Mouse (Mus musculus) CH12.LX (cell line): ENCODE data around the gene Meioc. TPM values are rescaled to one million over a fixed set of nuclear protein-coding genes. Genes with fewer than 3 reads are reported as not detected.
A peak's percentile ranks its signal among the peaks of the same experiment; 100 is the strongest.

Source experiments
- DNase-seq: peaks from one replicate; pipeline ENCODE4 v3.0.0-alpha.2; 2013; ENCODE audit errors: extremely low read depth
- H3K27ac ChIP-seq: 2 replicates; pipeline ENCODE4 v1.5.1; 2012; ENCODE audit warnings: low read depth, mild to moderate bottlenecking, control low read depth, moderate library complexity; ENCODE audit not compliant: insufficient read depth
- H3K27me3 ChIP-seq: replicated peaks from 2 replicates; pipeline ENCODE3; 2012; ENCODE audit warnings: inconsistent platforms
- H3K36me3 ChIP-seq, 2 experiments: replicated peaks in 1 of 2; 2 replicates each; pipeline versions ENCODE3 to v1.6.1; 2012; ENCODE audit warnings: inconsistent platforms in 1 of 2, low read length in 1 of 2, mild to moderate bottlenecking in 1 of 2, mixed read lengths in 1 of 2, moderate library complexity in 1 of 2; ENCODE audit not compliant: control insufficient read depth in 1 of 2, insufficient read depth in 1 of 2
- H3K4me1 ChIP-seq, 2 experiments: 2 replicates each; pipeline ENCODE4 v1.6.1; 2012; ENCODE audit warnings: inconsistent platforms in 1 of 2, moderate library complexity in 1 of 2; ENCODE audit not compliant: insufficient read depth in 2 of 2, control insufficient read depth in 1 of 2
- H3K4me2 ChIP-seq: 2 replicates; pipeline ENCODE4 v1.6.1; 2012; ENCODE audit warnings: low read depth, mild to moderate bottlenecking, control low read depth; ENCODE audit not compliant: poor library complexity, insufficient read depth, severe bottlenecking
- H3K4me3 ChIP-seq, 3 experiments: fragments of 150-350 bp in 1 of 3; sonication (generic) in 1 of 3; replicated peaks in 1 of 3; 2 replicates each; pipeline versions ENCODE3 to v1.5.1; 2011 to 2012; ENCODE audit warnings: low read depth in 2 of 3, low read length in 2 of 3, mild to moderate bottlenecking in 2 of 3, moderate library complexity in 2 of 3, control low read depth in 1 of 3, improper control_type of control experiment in 1 of 3, inconsistent platforms in 1 of 3, mixed read lengths in 1 of 3; ENCODE audit not compliant: poor library complexity in 1 of 3
- H3K79me2 ChIP-seq: replicated peaks from 2 replicates; pipeline ENCODE4 v1.6.1; 2012; ENCODE audit warnings: mild to moderate bottlenecking, moderate library complexity; ENCODE audit not compliant: control insufficient read depth, poor library complexity, insufficient read depth, severe bottlenecking; ENCODE audit errors: extremely low read depth
- H3K9ac ChIP-seq: 2 replicates; pipeline ENCODE4 v1.6.1; 2012; ENCODE audit warnings: low read depth, mild to moderate bottlenecking, control low read depth, moderate library complexity; ENCODE audit not compliant: insufficient read depth
- H3K9me3 ChIP-seq: replicated peaks from 2 replicates; pipeline ENCODE3; 2012; ENCODE audit warnings: low read length, inconsistent platforms, mixed read lengths
- CHD1 ChIP-seq: IDR thresholded peaks from 2 replicates; pipeline ENCODE4 v1.6.1; 2012; ENCODE audit warnings: low read depth, low read length, improper control_type of control experiment, inconsistent platforms
- CHD2 ChIP-seq: IDR thresholded peaks from 2 replicates; pipeline ENCODE4 v1.6.1; 2011; ENCODE audit warnings: low read length, improper control_type of control experiment
- CTCF ChIP-seq, 2 experiments: IDR thresholded peaks in 1 of 2; conservative IDR thresholded peaks in 1 of 2; 2 replicates each; pipeline ENCODE4 v1.5.1; 2011 to 2012; ENCODE audit warnings: low read depth in 2 of 2, low read length in 2 of 2, improper control_type of control experiment in 1 of 2, inconsistent platforms in 1 of 2, mild to moderate bottlenecking in 1 of 2, moderate library complexity in 1 of 2
- GABPA ChIP-seq: IDR thresholded peaks from 2 replicates; pipeline ENCODE4 v1.6.1; 2012; ENCODE audit warnings: low read depth, low read length, improper control_type of control experiment, inconsistent platforms; ENCODE audit not compliant: insufficient replicate concordance
- HCFC1 ChIP-seq: IDR thresholded peaks from 2 replicates; pipeline ENCODE4 v1.6.1; 2012; ENCODE audit warnings: low read depth, mild to moderate bottlenecking, inconsistent platforms, low read length, improper control_type of control experiment
- IRF4 ChIP-seq: IDR thresholded peaks from 2 replicates; pipeline ENCODE4 v1.6.1; 2014; ENCODE audit warnings: low read depth, mild to moderate bottlenecking, inconsistent platforms, low read length, improper control_type of control experiment
- MAX ChIP-seq: IDR thresholded peaks from 2 replicates; pipeline ENCODE4 v1.6.1; 2011; ENCODE audit warnings: low read length, improper control_type of control experiment
- MAZ ChIP-seq: IDR thresholded peaks from 2 replicates; pipeline ENCODE4 v1.6.1; 2012; ENCODE audit warnings: low read depth, mild to moderate bottlenecking, inconsistent platforms, low read length, improper control_type of control experiment, moderate library complexity
- MXI1 ChIP-seq: IDR thresholded peaks from 2 replicates; pipeline ENCODE4 v1.6.1; 2011; ENCODE audit warnings: mild to moderate bottlenecking, low read depth, low read length, improper control_type of control experiment
- NELFE ChIP-seq: IDR thresholded peaks from 2 replicates; pipeline ENCODE4 v1.6.1; 2011; ENCODE audit warnings: low read depth, low read length, improper control_type of control experiment
- NRF1 ChIP-seq: IDR thresholded peaks from 2 replicates; pipeline ENCODE4 v1.6.1; 2014; ENCODE audit warnings: low read depth, mild to moderate bottlenecking, inconsistent platforms, low read length, improper control_type of control experiment, moderate library complexity
- POLR2A ChIP-seq: IDR thresholded peaks from 2 replicates; pipeline ENCODE4 v1.6.1; 2011; ENCODE audit warnings: low read depth, mild to moderate bottlenecking, improper control_type of control experiment, low read length
- POLR2AphosphoS2 ChIP-seq: IDR thresholded peaks from 2 replicates; pipeline ENCODE4 v1.6.1; 2011; ENCODE audit warnings: low read depth, low read length, improper control_type of control experiment
- RCOR1 ChIP-seq: conservative IDR thresholded peaks from 2 replicates; pipeline ENCODE4 v1.6.1; 2012; ENCODE audit warnings: low read depth, mild to moderate bottlenecking, inconsistent platforms, low read length, improper control_type of control experiment
- SMC3 ChIP-seq: IDR thresholded peaks from 2 replicates; pipeline ENCODE4 v1.6.1; 2011; ENCODE audit warnings: low read depth, low read length, improper control_type of control experiment
- UBTF ChIP-seq: IDR thresholded peaks from 2 replicates; pipeline ENCODE4 v1.6.1; 2012; ENCODE audit warnings: low read depth, mild to moderate bottlenecking, inconsistent platforms, low read length, improper control_type of control experiment, moderate library complexity
- USF1 ChIP-seq: IDR thresholded peaks from 2 replicates; pipeline ENCODE4 v1.6.1; 2014; ENCODE audit warnings: low read depth, mild to moderate bottlenecking, inconsistent platforms, low read length, improper control_type of control experiment
- USF2 ChIP-seq: conservative IDR thresholded peaks from 2 replicates; pipeline ENCODE4 v1.6.1; 2011; ENCODE audit warnings: low read depth, low read length, improper control_type of control experiment
- ZC3H11A ChIP-seq: IDR thresholded peaks from 2 replicates; pipeline ENCODE4 v1.6.1; 2012; ENCODE audit warnings: low read depth, mild to moderate bottlenecking, inconsistent platforms, low read length, improper control_type of control experiment
- ZMIZ1 ChIP-seq: IDR thresholded peaks from 2 replicates; pipeline ENCODE4 v1.6.1; 2012; ENCODE audit warnings: low read depth, mild to moderate bottlenecking, inconsistent platforms, low read length, improper control_type of control experiment
- dilution Hi-C: fragments of 300-500 bp; cut with MboI; formaldehyde crosslinking; loops from 2 replicates; pipeline ENCODE4 v1.14.3; 2020; ENCODE audit warnings: low sequenced_read_pairs; ENCODE audit not compliant: extremely low pct_unique_long_range_greater_than_20kb, extremely low pct_ligation_motif_present
- in situ Hi-C: fragments of 300-500 bp; cut with MboI; formaldehyde crosslinking; loops from 3 replicates; pipeline ENCODE4 v1.14.3; 2019; ENCODE audit warnings: low sequenced_read_pairs, low pct_ligation_motif_present, low pct_unique_long_range_greater_than_20kb, mixed read lengths
- polyA plus RNA-seq: library from polyadenylated mRNA; unstranded; fragments of >175 nt; gene quantifications from 2 replicates; pipeline ENCODE4 v1.2.1, GENCODE M21; 2012; ENCODE audit warnings: low read depth; ENCODE audit not compliant: insufficient read length
- total RNA-seq, 2 experiments: library from RNA; depleted of rRNA; stranded (reverse); fragments of 300-350 nt in 1 of 2; fragments of >200 nt in 1 of 2; gene quantifications; 2 replicates each; pipeline ENCODE4 v1.2.3; 2012 to 2014

Gene Meioc
- not detected in 2 replicates for total RNA-seq (2012; rRNA removed)
- total RNA-seq (2014; rRNA removed), result not detected in 2 replicates
- polyA plus RNA-seq, result not detected in 2 replicates

DNA sequence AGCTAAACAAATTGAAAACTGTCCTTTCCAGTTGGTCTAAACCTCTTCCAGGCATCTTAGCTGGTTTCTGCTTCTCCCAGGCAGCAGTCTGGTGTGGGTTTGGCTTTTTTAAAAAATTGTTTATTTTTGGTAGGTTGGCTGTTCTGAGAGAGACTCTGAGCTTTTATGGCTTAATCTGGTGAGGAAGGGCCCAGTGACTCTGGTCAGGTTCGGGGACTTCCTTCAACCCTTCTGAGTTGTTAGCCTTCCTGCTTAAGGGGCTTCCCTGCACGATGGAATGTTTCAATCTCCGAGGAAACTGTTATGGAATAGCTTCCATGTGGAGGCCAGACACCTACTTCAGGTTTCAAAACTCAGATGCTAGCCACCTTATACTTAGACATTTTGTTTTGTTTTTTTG is at the start of gene Meioc:
Meioc (plus strand) TSS at position 301 of the 400 bp plus-strand sequence.
- Histone ChIP-seq H3K79me2 (no peaks in the 10 kb centered on the region), H3K4me3 (no peak within 1 kb of the TSS), H3K36me3 (no peaks in the 10 kb centered on the region), H3K9me3 (peaks cover 12% of the 10 kb centered on the region), H3K27me3 (no peaks in the 10 kb centered on the region), H3K4me1 (no peaks in the 10 kb centered on the region), H3K9ac (no peak within 1 kb of the TSS), H3K4me2 (no peak within 1 kb of the TSS), H3K27ac (no peak within 1 kb of the TSS)
- dilution Hi-C loops (no loop called here), in situ Hi-C loops (no loop called here)
- no peak for TF ChIP-seq NELFE
- TF ChIP-seq MAX, result no peak
- no peak for TF ChIP-seq USF1
- TF ChIP-seq GABPA, result no peak
- TF ChIP-seq POLR2A, result no peak
- no peak for TF ChIP-seq CHD2
- no peak for TF ChIP-seq CTCF (conservative IDR thresholded peaks at IDR 0.05 in 1 of 2, IDR thresholded peaks at IDR 0.05 in 1 of 2; ENCODE audit: low read depth in 2 of 2, low read length in 2 of 2)
- no peak for TF ChIP-seq HCFC1
- no peak for TF ChIP-seq IRF4
- TF ChIP-seq RCOR1, result no peak
- no peak for TF ChIP-seq SMC3
- no peak for TF ChIP-seq MAZ
- TF ChIP-seq CHD1, result no peak
- no peak for TF ChIP-seq USF2
- no peak for TF ChIP-seq UBTF
- TF ChIP-seq ZMIZ1, result no peak
- no peak for TF ChIP-seq NRF1
- TF ChIP-seq ZC3H11A, result no peak
- no peak for TF ChIP-seq POLR2AphosphoS2
- TF ChIP-seq MXI1, result no peak
- no peak for DNase-seq

DNA sequence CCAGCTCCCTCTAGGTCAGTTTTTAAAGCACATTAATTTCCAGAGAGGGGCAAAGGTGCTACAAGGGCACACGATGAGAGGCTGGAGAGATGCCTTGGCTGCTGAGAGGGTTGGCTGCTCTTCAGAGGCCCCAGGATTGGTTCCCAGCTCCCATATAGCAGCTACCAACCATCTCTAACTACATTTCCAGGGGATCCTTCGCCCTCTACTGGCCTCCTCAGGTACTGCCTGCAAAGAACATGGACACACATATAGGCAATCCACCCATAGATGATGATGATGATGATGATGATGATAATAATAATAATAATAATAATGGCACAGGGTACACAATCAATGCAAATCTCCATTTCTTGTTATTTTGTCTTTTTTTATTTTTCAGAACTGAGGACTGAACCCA is 44.1 kb upstream of the Meioc start:
- Histone ChIP-seq H3K9ac (no peak overlapping the region), H3K27me3 (peaks cover 61% of the 10 kb centered on the region), H3K79me2 (no peaks in the 10 kb centered on the region)
- TF ChIP-seq HCFC1 (no peak), CTCF (conservative IDR thresholded peaks at IDR 0.05 in 1 of 2, IDR thresholded peaks at IDR 0.05 in 1 of 2; ENCODE audit: low read depth in 2 of 2, low read length in 2 of 2) (peak; percentile 13 to 40; a peak in 2 of 4 replicates)
- TF ChIP-seq, all 38 proteins: peak for 1
- Histone ChIP-seq H3K9me3 (peaks cover 17% of the 10 kb centered on the region), H3K36me3 (no peaks in the 10 kb centered on the region), H3K4me3 (no peak overlapping the region), H3K4me1 (no peaks in the 10 kb centered on the region), H3K4me2 (no peak overlapping the region), H3K27ac (no peak overlapping the region)
- dilution Hi-C loops (no loop called here), in situ Hi-C loops (no loop called here)
- DNase-seq, result peak; percentile 10
